Mouse (Mus musculus) lung, embryonic 15.5 days (tissue): Measurements from ENCODE around the gene Timp4. TPM values are rescaled to one million over a fixed set of nuclear protein-coding genes. Genes with fewer than 3 reads are reported as not detected.
A peak's percentile ranks its signal among the peaks of the same experiment; 100 is the strongest.

ENCODE experiments used
- ATAC-seq: fragments of 200-750 bp; cut with Nextera tagmentation; 2 replicates; pipeline ENCODE4 v1.8.0; 2017; ENCODE audit warnings: moderate number of reproducible peaks, borderline replicate concordance; ENCODE audit not compliant: low FRiP score, low TSS enrichment; ENCODE audit errors: extremely low read depth
- H3K27ac ChIP-seq: fragments of 300-500 bp; sonication (generic); 2 replicates; pipeline ENCODE4 v1.5.1; 2015; ENCODE audit warnings: moderate library complexity, mild to moderate bottlenecking, inconsistent platforms
- H3K27me3 ChIP-seq: fragments of 300-500 bp; sonication (generic); 2 replicates; pipeline ENCODE4 v1.6.1; 2015; ENCODE audit warnings: inconsistent platforms
- H3K36me3 ChIP-seq: fragments of 300-500 bp; sonication (generic); 2 replicates; pipeline ENCODE4 v1.6.1; 2015; ENCODE audit warnings: inconsistent platforms
- H3K4me1 ChIP-seq: fragments of 300-500 bp; sonication (generic); 2 replicates; pipeline ENCODE4 v1.6.1; 2015; ENCODE audit warnings: inconsistent platforms
- H3K4me2 ChIP-seq: fragments of 300-500 bp; sonication (generic); 2 replicates; pipeline ENCODE4 v1.6.1; 2015; ENCODE audit warnings: inconsistent platforms, mild to moderate bottlenecking, moderate library complexity
- H3K4me3 ChIP-seq: fragments of 300-500 bp; sonication (generic); 2 replicates; pipeline ENCODE4 v1.5.1; 2015; ENCODE audit warnings: mild to moderate bottlenecking, inconsistent platforms
- H3K9ac ChIP-seq: fragments of 300-500 bp; sonication (generic); 2 replicates; pipeline ENCODE4 v1.6.1; 2015; ENCODE audit warnings: inconsistent platforms
- H3K9me3 ChIP-seq: fragments of 300-500 bp; sonication (generic); 2 replicates; pipeline ENCODE4 v1.6.1; 2016; ENCODE audit warnings: inconsistent platforms
- WGBS: fragments of 180-500 bp; shearing (Covaris S2); methylation state at CpG from one replicate; pipeline ENCODE4 v1.1.7; 2015; 5-methylcytosine and 5-hydroxymethylcytosine counted together
- polyA plus RNA-seq: library from polyadenylated mRNA; unstranded; fragments of >200 nt; fragmentation: Nextera tagmentation; extraction: Ambion mirVana; gene quantifications from 2 replicates; pipeline ENCODE4 v1.2.1, GENCODE M21; 2015

Timp4 gene
- polyA plus RNA-seq, 1 experiment from 2014 or later: 2.7 TPM

GRCm38 (mm10) chr6:115274705-115275104, 22.7 kb upstream of the Timp4 start:
- 48% methylated on average over 9 of the region's 9 CpGs for WGBS
- no peak for ATAC-seq
- Histone ChIP-seq H3K9ac (no peak overlapping the region), H3K4me2 (no peak overlapping the region), H3K9me3 (no peaks in the 10 kb centered on the region), H3K4me1 (peaks cover 22% of the 10 kb centered on the region), H3K36me3 (no peaks in the 10 kb centered on the region), H3K4me3 (no peak overlapping the region), H3K27me3 (no peaks in the 10 kb centered on the region), H3K27ac (peak overlapping the region; percentile 5; the same call in 1 of the 2 replicates)

GRCm38 (mm10) chr6:115273346-115273745, 21.3 kb upstream of the Timp4 start:
- Histone ChIP-seq H3K9me3 (no peaks in the 10 kb centered on the region), H3K4me3 (no peak overlapping the region), H3K9ac (no peak overlapping the region), H3K36me3 (no peaks in the 10 kb centered on the region), H3K27me3 (no peaks in the 10 kb centered on the region), H3K4me1 (peaks cover 22% of the 10 kb centered on the region), H3K27ac (no peak overlapping the region), H3K4me2 (no peak overlapping the region)
- 80% methylated on average over 10 of the region's 10 CpGs for WGBS
- ATAC-seq: no peak

- Histone ChIP-seq H3K9me3 (no peaks in the 10 kb centered on the region), H3K36me3 (no peaks in the 10 kb centered on the region), H3K4me3 (no peak overlapping the region), H3K9ac (no peak overlapping the region), H3K4me2 (no peak overlapping the region), H3K27me3 (no peaks in the 10 kb centered on the region), H3K4me1 (peaks cover 22% of the 10 kb centered on the region), H3K27ac (peak overlapping the region; percentile 29; the same call in 1 of the 2 replicates)
- WGBS: 2% methylated on average over 4 of the region's 4 CpGs
- ATAC-seq: peak; percentile 70
These were observed 19.9 kb upstream of the Timp4 start for GRCm38 (mm10) chr6:115271866-115272271.

GRCm38 (mm10) chr6:115271326-115271725, 19.3 kb upstream of the Timp4 start:
- no peaks in the 10 kb centered on the region for H3K9me3 ChIP-seq
- 0 out of 2 replicates have a peak overlapping the region, but pooled peaks have one; percentile 29 for H3K27ac ChIP-seq
- no peaks in the 10 kb centered on the region for H3K36me3 ChIP-seq
- no peak overlapping the region for H3K4me3 ChIP-seq
- ATAC-seq: no peak
- WGBS: 56% methylated on average over 3 of the region's 3 CpGs
- no peak overlapping the region for H3K9ac ChIP-seq
- no peaks in the 10 kb centered on the region for H3K27me3 ChIP-seq
- no peak overlapping the region for H3K4me2 ChIP-seq
- peaks cover 22% of the 10 kb centered on the region for H3K4me1 ChIP-seq

GRCm38 (mm10) chr6:115270085-115270484, 18.1 kb upstream of the Timp4 start:
- no peak for ATAC-seq
- H3K27ac ChIP-seq: no peak overlapping the region
- H3K36me3 ChIP-seq: no peaks in the 10 kb centered on the region
- peaks cover 20% of the 10 kb centered on the region for H3K4me1 ChIP-seq
- H3K4me3 ChIP-seq: no peak overlapping the region
- no peak overlapping the region for H3K4me2 ChIP-seq
- H3K27me3 ChIP-seq: no peaks in the 10 kb centered on the region
- 38% methylated on average over 2 of the region's 2 CpGs for WGBS
- H3K9me3 ChIP-seq: no peaks in the 10 kb centered on the region
- H3K9ac ChIP-seq: no peak overlapping the region

GRCm38 (mm10) chr6:115269561-115269960, 17.6 kb upstream of the Timp4 start:
- Histone ChIP-seq H3K27me3 (no peaks in the 10 kb centered on the region), H3K4me1 (peaks cover 18% of the 10 kb centered on the region), H3K9ac (no peak overlapping the region), H3K4me2 (no peak overlapping the region), H3K36me3 (no peaks in the 10 kb centered on the region), H3K4me3 (no peak overlapping the region), H3K27ac (no peak overlapping the region), H3K9me3 (no peaks in the 10 kb centered on the region)
- no peak for ATAC-seq
- WGBS: 73% methylated on average over 5 of the region's 5 CpGs

GRCm38 (mm10) chr6:115268551-115269385, 16.8 kb upstream of the Timp4 start:
- H3K4me3 ChIP-seq: no peak overlapping the region

GRCm38 (mm10) chr6:115267916-115268315, 15.9 kb upstream of the Timp4 start:
- no peaks in the 10 kb centered on the region for H3K9me3 ChIP-seq
- H3K4me3 ChIP-seq: no peak overlapping the region
- H3K4me2 ChIP-seq: no peak overlapping the region
- no peaks in the 10 kb centered on the region for H3K27me3 ChIP-seq
- ATAC-seq: peak; percentile 53; the same call in 1 of the 2 replicates
- H3K27ac ChIP-seq: no peak overlapping the region
- WGBS: 58% methylated on average over 2 of the region's 2 CpGs
- H3K36me3 ChIP-seq: no peaks in the 10 kb centered on the region
- H3K9ac ChIP-seq: no peak overlapping the region
- H3K4me1 ChIP-seq: peaks cover 18% of the 10 kb centered on the region

More at GRCm38 (mm10) chr6:115268551-115269385, 16.8 kb upstream of the Timp4 start:
- Histone ChIP-seq H3K4me2 (no peak overlapping the region), H3K4me1 (peaks cover 18% of the 10 kb centered on the region), H3K27ac (no peak overlapping the region), H3K27me3 (no peaks in the 10 kb centered on the region), H3K36me3 (no peaks in the 10 kb centered on the region), H3K9ac (no peak overlapping the region), H3K9me3 (no peaks in the 10 kb centered on the region)
- ATAC-seq: no peak
- 85% methylated on average over 10 of the region's 10 CpGs for WGBS

- no peak overlapping the region for H3K27ac ChIP-seq
- peaks cover 11% of the 10 kb centered on the region for H3K4me1 ChIP-seq
- no peak for ATAC-seq
- H3K4me3 ChIP-seq: no peak overlapping the region
- no peaks in the 10 kb centered on the region for H3K9me3 ChIP-seq
- no peak overlapping the region for H3K9ac ChIP-seq
- no peaks in the 10 kb centered on the region for H3K27me3 ChIP-seq
- no peak overlapping the region for H3K4me2 ChIP-seq
- H3K36me3 ChIP-seq: no peaks in the 10 kb centered on the region
- 66% methylated on average over 5 of the region's 5 CpGs for WGBS
These were observed 14.8 kb upstream of the Timp4 start for GRCm38 (mm10) chr6:115266791-115267190.

GRCm38 (mm10) chr6:115260507-115260906, 8.5 kb upstream of the Timp4 start:
- no peaks in the 10 kb centered on the region for H3K36me3 ChIP-seq
- H3K4me1 ChIP-seq: no peaks in the 10 kb centered on the region
- H3K9me3 ChIP-seq: no peaks in the 10 kb centered on the region
- no peak overlapping the region for H3K4me3 ChIP-seq
- ATAC-seq: no peak
- no peak overlapping the region for H3K9ac ChIP-seq
- 77% methylated on average over 3 of the region's 3 CpGs for WGBS
- no peak overlapping the region for H3K4me2 ChIP-seq
- H3K27ac ChIP-seq: no peak overlapping the region
- no peaks in the 10 kb centered on the region for H3K27me3 ChIP-seq

GRCm38 (mm10) chr6:115255171-115255570, 3.2 kb upstream of the Timp4 start:
- no peak overlapping the region for H3K4me3 ChIP-seq
- no peak overlapping the region for H3K4me2 ChIP-seq
- H3K9ac ChIP-seq: no peak overlapping the region
- no peaks in the 10 kb centered on the region for H3K9me3 ChIP-seq
- H3K27ac ChIP-seq: no peak overlapping the region
- H3K27me3 ChIP-seq: no peaks in the 10 kb centered on the region
- H3K36me3 ChIP-seq: no peaks in the 10 kb centered on the region
- 61% methylated on average over 3 of the region's 3 CpGs for WGBS
- H3K4me1 ChIP-seq: peaks cover 14% of the 10 kb centered on the region
- no peak for ATAC-seq

- H3K4me3 ChIP-seq: peak overlapping the region; percentile 8; the same call in 1 of the 2 replicates
- WGBS: 7% methylated on average over 13 of the region's 13 CpGs
- peaks cover 14% of the 10 kb centered on the region for H3K4me1 ChIP-seq
- peak overlapping the region; percentile 59 for H3K4me2 ChIP-seq
- ATAC-seq: peak; percentile 14; the same call in 1 of the 2 replicates
- no peaks in the 10 kb centered on the region for H3K27me3 ChIP-seq
- H3K9me3 ChIP-seq: no peaks in the 10 kb centered on the region
- H3K9ac ChIP-seq: peak overlapping the region; percentile 22; the same call in 1 of the 2 replicates
- no peak overlapping the region for H3K27ac ChIP-seq
- H3K36me3 ChIP-seq: no peaks in the 10 kb centered on the region
These were observed 447 bp downstream of the Timp4 start for GRCm38 (mm10) chr6:115251531-115251985.
